Mouse (Mus musculus): ENCODE data around the gene Gm21760. TPM values are rescaled to one million over a fixed set of nuclear protein-coding genes. Genes with fewer than 3 reads are reported as not detected.
"Not testable (repeated sequence)": the region's sequence is repeated elsewhere in the genome, so short reads cannot be mapped to it uniquely, and the experiment has no call there.

Gm21760 gene
- total RNA-seq (2017), result not detected in 2 replicates

GRCm38 (mm10) chrY:80133479-80133878 lies at the start of gene Gm21760:
TSS of gene Gm21760 (plus strand) at chrY:80133779.
- ATAC-seq (ENCODE audit: extremely low read depth, insufficient number of reproducible peaks, low FRiP score, poor library complexity, severe bottlenecking), result not testable (repeated sequence)
